Mouse (Mus musculus) neutrophil, adult 65 days (primary cell): Measurements from ENCODE around the gene Gm10352. TPM values are rescaled to one million over a fixed set of nuclear protein-coding genes. Genes with fewer than 3 reads are reported as not detected.

Experiments used
- total RNA-seq: library from RNA; stranded (reverse); gene quantifications from 2 replicates; pipeline ENCODE4 v1.2.4, GENCODE M21; 2023

Gm10352 gene
- not detected in 2 replicates for total RNA-seq

GRCm38 (mm10) chrY:2900689-2901088 lies at the start of gene Gm10352:
Gm10352 (plus strand) TSS chrY:2900989.

GRCm38 (mm10) chrY:2932282-2932681 lies 31.5 kb downstream of the Gm10352 start, which contains the start of gene Gm29289:
Gm29289 (plus strand) TSS chrY:2932582.

Other genes with a start within 250 kb of the Gm10352 start
- gene Sry, start 237.3 kb upstream of the Gm10352 start, total RNA-seq: not detected in 2 replicates
- not detected in 2 replicates for gene H2al2b, start 180.3 kb upstream of the Gm10352 start, total RNA-seq
- not detected in 2 replicates for gene Gm4064, start 104.8 kb upstream of the Gm10352 start, total RNA-seq
- not detected in 2 replicates for gene Rbmy, start 70.3 kb upstream of the Gm10352 start, total RNA-seq
- gene Gm10256, start 70.3 kb upstream of the Gm10352 start, total RNA-seq: not detected in 2 replicates
- gene Gm29289, start 31.6 kb downstream of the Gm10352 start, total RNA-seq: not detected in 2 replicates